Mouse (Mus musculus) hindbrain, postnatal 0 days (tissue): ENCODE results near the gene Pitx2. TPM values are rescaled to one million over a fixed set of nuclear protein-coding genes. Genes with fewer than 3 reads are reported as not detected.

Experiments used
- ATAC-seq: fragments of 200-750 bp; cut with Nextera tagmentation; 2 replicates; pipeline ENCODE4 v1.8.0; 2017; ENCODE audit warnings: mild to moderate bottlenecking, moderate TSS enrichment, moderate library complexity
- DNase-seq: peaks from one replicate; pipeline ENCODE4 v3.0.0-alpha.2; 2015; ENCODE audit warnings: low spot score
- H3K27ac ChIP-seq: fragments of 300-500 bp; sonication (generic); 2 replicates; pipeline ENCODE4 v1.5.1; 2014; ENCODE audit warnings: mild to moderate bottlenecking
- H3K27me3 ChIP-seq: fragments of 300-500 bp; sonication (generic); 2 replicates; pipeline ENCODE4 v1.6.1; 2014; ENCODE audit warnings: low read length, mixed read lengths; ENCODE audit not compliant: insufficient read depth
- H3K36me3 ChIP-seq: fragments of 300-500 bp; sonication (generic); 2 replicates; pipeline ENCODE4 v1.6.1; 2014; ENCODE audit warnings: low read length, mixed read lengths; ENCODE audit not compliant: insufficient read depth
- H3K4me1 ChIP-seq: fragments of 300-500 bp; sonication (generic); 2 replicates; pipeline ENCODE4 v1.6.1; 2014; ENCODE audit warnings: antibody characterized with exemption, low read length, mixed read lengths; ENCODE audit not compliant: insufficient read depth
- H3K4me2 ChIP-seq: fragments of 300-500 bp; sonication (generic); 2 replicates; pipeline ENCODE4 v1.6.1; 2014; ENCODE audit warnings: low read depth, mild to moderate bottlenecking, low read length, moderate library complexity, mixed read lengths
- H3K4me3 ChIP-seq: fragments of 300-500 bp; sonication (generic); 2 replicates; pipeline ENCODE4 v1.5.1; 2014; ENCODE audit warnings: low read length
- H3K9ac ChIP-seq: fragments of 300-500 bp; sonication (generic); replicated peaks from 2 replicates; pipeline ENCODE4 v1.6.1; 2014; ENCODE audit warnings: mild to moderate bottlenecking, low read length, moderate library complexity, mixed read lengths
- H3K9me3 ChIP-seq: fragments of 300-500 bp; sonication (generic); 2 replicates; pipeline ENCODE4 v1.6.1; 2016; ENCODE audit warnings: low read length, mixed read lengths
- CTCF ChIP-seq: IDR thresholded peaks from 2 replicates; pipeline ENCODE4 v1.5.1; 2016; ENCODE audit warnings: antibody characterized with exemption, control low read depth, low read depth
- WGBS: fragments of 180-500 bp; shearing (Covaris S2); extraction: QIAGEN DNeasy Blood & Tissue Kit; methylation state at CpG from one replicate; pipeline ENCODE4 v1.1.7; 2014; 5-methylcytosine and 5-hydroxymethylcytosine counted together
- polyA plus RNA-seq: library from polyadenylated mRNA; unstranded; fragments of >200 nt; fragmentation: Nextera tagmentation; extraction: Ambion mirVana; gene quantifications from 2 replicates; pipeline ENCODE4 v1.2.1, GENCODE M21; 2015
- total RNA-seq: library from RNA; depleted of rRNA; stranded (reverse); fragments of >200 nt; gene quantifications from 2 replicates; pipeline ENCODE4 v1.2.3, GENCODE M21; 2014

Pitx2 gene
- total and polyA plus RNA-seq, 2 experiments from 2014 or later, result 1.0 to 2.4 TPM

DNA sequence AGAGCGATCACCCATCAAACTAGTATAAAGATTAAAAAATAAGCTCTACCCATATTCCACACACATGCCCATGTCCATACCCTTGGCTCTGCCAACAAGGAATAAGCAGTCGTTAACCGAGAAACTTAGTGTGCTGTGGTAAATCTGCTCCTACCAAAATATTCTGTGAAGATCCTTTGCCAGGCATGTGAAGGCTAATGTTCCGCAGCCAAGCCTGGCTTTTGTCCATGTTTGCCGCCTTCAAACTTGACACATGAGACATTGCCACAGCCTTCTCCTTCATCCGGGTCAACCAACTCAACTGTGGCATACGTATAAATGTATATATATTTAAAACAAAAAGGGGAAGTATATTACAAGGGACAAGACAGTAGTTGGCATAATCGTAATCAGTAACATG lies 34.0 kb upstream of the Pitx2 start:
- 76% methylated on average over 8 of the region's 8 CpGs for WGBS
- no peak for TF ChIP-seq CTCF
- Histone ChIP-seq H3K9ac (no peak overlapping the region), H3K4me3 (no peak overlapping the region), H3K36me3 (no peaks in the 10 kb centered on the region), H3K27ac (no peak overlapping the region), H3K27me3 (no peaks in the 10 kb centered on the region; the same call in 1 of the 2 replicates), H3K9me3 (no peaks in the 10 kb centered on the region), H3K4me2 (no peak overlapping the region), H3K4me1 (no peaks in the 10 kb centered on the region)
- no peak for ATAC-seq
- no peak for DNase-seq

DNA sequence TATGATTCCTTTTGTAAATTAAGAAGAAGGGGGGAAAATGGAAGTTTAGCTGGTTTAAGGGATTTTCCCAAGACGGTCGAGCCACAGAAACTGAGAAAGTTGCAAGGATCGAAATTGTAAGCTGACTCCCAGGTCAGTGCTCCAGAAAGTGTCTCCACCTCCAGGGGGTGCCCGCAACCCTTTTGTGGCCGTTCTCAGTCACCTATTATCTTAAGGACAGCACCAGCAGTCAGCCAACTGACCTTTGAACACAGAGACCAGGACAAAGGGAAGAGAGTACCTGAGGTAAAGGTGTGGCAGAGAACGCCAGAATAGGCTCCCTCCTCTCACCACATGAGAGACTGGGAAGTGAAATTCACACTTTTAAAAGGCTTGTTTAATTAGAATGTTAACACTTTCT lies 33.0 kb upstream of the Pitx2 start:
- ATAC-seq, result no peak
- no peak overlapping the region for H3K4me3 ChIP-seq
- no peaks in the 10 kb centered on the region; the same call in 1 of the 2 replicates for H3K27me3 ChIP-seq
- no peaks in the 10 kb centered on the region for H3K36me3 ChIP-seq
- H3K4me1 ChIP-seq, result no peaks in the 10 kb centered on the region
- H3K9me3 ChIP-seq, result no peaks in the 10 kb centered on the region
- 21% methylated on average over 6 of the region's 6 CpGs for WGBS
- H3K9ac ChIP-seq, result no peak overlapping the region
- no peak overlapping the region for H3K27ac ChIP-seq
- TF ChIP-seq CTCF, result no peak
- H3K4me2 ChIP-seq, result no peak overlapping the region
- DNase-seq, result no peak

DNA sequence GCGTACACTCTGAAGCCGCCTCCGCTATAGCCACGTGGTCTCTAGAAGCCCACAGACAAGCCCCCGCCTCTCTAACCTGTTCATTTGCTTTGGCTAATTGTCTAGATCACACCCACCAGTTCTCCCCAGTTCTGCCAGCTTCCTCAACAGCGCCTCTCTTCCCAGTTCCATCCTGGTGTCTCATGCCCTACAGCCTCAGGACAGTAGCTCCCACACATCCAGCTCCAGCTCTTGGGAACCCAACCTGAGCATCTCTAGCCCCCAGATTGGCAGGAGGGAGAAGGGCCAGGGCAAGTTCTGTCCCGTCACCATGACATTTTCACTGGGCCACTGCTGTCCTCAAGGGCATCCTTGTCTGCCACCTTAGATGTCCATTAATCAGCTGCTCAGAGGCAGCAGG lies 29.3 kb upstream of the Pitx2 start:
- Histone ChIP-seq H3K9ac (no peak overlapping the region), H3K27me3 (no peaks in the 10 kb centered on the region), H3K4me3 (no peak overlapping the region), H3K27ac (no peak overlapping the region), H3K9me3 (no peaks in the 10 kb centered on the region), H3K36me3 (no peaks in the 10 kb centered on the region), H3K4me1 (no peaks in the 10 kb centered on the region), H3K4me2 (no peak overlapping the region)
- ATAC-seq (no peak), DNase-seq (no peak)
- WGBS, result 77% methylated on average over 7 of the region's 7 CpGs
- no peak for TF ChIP-seq CTCF

DNA sequence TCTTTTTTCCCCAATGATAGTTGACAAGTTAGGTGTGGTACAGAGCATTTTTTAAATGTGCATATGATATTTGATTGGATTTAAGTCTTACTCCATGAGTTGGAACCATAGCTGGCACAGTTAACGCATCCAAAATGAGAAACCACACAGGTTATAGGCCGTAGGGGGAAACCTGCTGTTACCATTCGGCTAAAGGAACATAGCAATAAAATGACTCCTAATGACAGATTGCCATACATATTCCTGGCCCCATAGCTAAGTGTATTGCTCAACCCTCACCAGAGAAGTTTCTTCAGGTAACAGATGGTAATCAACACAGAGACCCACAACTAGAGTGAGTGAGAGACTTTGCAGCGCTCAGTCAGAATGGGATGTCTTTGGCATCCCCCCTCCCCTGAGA lies 27.9 kb upstream of the Pitx2 start:
- ATAC-seq, result no peak
- Histone ChIP-seq H3K4me2 (no peak overlapping the region), H3K9ac (no peak overlapping the region), H3K27me3 (no peaks in the 10 kb centered on the region), H3K4me3 (no peak overlapping the region), H3K9me3 (no peaks in the 10 kb centered on the region), H3K27ac (no peak overlapping the region), H3K36me3 (no peaks in the 10 kb centered on the region), H3K4me1 (no peaks in the 10 kb centered on the region)
- no peak for TF ChIP-seq CTCF
- WGBS, result 95% methylated on average over 4 of the region's 4 CpGs
- no peak for DNase-seq

DNA sequence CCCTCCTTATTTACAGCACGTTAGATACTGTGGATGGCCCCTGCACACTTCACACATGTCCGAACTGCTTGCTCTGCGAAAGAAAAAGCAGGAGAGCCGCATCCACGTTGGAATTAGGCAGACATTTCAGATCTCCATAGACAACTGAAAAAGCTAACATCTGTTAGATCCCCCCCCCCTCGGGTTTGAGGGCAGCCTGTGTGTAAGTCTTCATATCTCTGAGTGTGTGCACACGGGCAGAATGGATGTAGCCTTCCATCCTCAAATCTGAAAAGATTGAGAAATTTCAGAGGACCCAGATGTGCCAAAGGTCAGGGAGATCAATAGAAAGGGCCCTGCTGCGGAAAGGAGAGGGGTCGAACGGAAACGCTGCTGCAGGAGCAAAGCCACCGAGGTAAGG lies 5.2 kb upstream of the Pitx2 start:
- no peak for DNase-seq

DNA sequence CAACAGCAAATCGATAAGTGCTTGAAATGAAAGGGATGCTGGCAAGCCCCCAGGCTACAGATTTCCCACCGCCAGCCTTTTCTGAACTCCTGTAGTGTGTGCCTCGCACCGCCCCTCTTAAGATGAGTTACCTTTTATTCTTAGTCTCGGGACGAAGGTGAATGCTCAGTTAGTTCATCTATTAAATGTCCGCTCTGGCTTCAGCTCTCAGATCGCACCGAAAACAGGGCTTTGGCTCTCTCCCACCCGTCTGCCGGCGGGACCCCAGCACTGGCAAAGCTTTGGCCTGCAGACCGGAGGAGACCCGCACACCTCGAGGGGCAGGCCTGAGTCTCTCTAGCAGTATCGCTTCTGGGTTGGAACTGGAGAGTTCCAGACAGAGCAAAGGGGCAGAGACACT lies 4.6 kb upstream of the Pitx2 start:
- TF ChIP-seq CTCF, result no peak
- Histone ChIP-seq H3K9me3 (no peaks in the 10 kb centered on the region), H3K4me3 (no peak overlapping the region), H3K36me3 (no peaks in the 10 kb centered on the region), H3K9ac (no peak overlapping the region), H3K4me2 (no peak overlapping the region), H3K27me3 (peaks cover 49% of the 10 kb centered on the region), H3K4me1 (no peaks in the 10 kb centered on the region), H3K27ac (no peak overlapping the region)
- under 1% methylated on average over 16 of the region's 16 CpGs for WGBS
- ATAC-seq (no peak), DNase-seq (no peak)

More for the DNA sequence above, 5.2 kb upstream of the Pitx2 start:
- no peaks in the 10 kb centered on the region for H3K4me1 ChIP-seq
- H3K9ac ChIP-seq, result no peak overlapping the region
- no peak overlapping the region for H3K4me3 ChIP-seq
- ATAC-seq, result no peak
- no peak overlapping the region for H3K4me2 ChIP-seq
- H3K27ac ChIP-seq, result no peak overlapping the region
- WGBS, result 6% methylated on average over 12 of the region's 12 CpGs
- no peaks in the 10 kb centered on the region for H3K36me3 ChIP-seq
- peaks cover 43% of the 10 kb centered on the region for H3K27me3 ChIP-seq
- TF ChIP-seq CTCF, result no peak
- H3K9me3 ChIP-seq, result no peaks in the 10 kb centered on the region

DNA sequence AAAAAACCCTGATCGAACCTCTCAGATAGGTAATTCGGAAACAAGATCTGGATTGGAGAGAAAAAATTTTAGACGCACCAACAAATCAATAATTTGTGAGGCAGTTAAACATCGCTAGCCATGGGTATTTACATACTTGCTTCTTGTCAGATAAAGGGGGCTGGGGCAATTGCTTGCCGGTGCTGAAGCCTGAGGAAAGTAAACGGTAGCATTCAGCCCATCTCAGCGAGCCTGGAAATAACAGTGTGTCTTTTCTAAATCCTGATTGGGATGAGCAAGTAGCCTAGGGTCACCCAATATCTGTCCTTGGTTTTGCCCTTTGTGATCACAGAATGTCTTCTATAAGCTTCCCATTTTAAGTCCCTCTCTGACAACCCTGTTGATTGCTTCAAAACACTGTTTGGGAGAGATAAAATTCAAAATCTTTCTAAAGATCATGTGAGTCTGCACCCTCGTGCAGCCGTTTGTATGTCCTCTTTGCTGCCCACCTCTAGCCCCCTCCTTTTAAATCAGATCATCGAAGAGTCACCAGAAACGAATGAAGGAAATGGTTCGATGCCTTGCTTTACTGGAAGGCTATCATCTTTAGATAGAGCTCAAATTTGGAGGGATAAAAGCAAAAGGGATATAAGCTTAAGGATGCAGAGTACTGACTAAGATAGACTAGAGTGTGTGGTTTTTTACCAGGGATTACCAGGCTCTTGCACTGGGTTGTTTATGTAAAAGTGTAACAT lies 3.7 kb upstream of the Pitx2 start:
- peaks cover 51% of the 10 kb centered on the region for H3K27me3 ChIP-seq

More for the DNA sequence above, 3.7 kb upstream of the Pitx2 start:
- 4% methylated on average over 12 of the region's 12 CpGs for WGBS
- TF ChIP-seq CTCF, result no peak
- ATAC-seq (no peak), DNase-seq (no peak)
- H3K9me3 ChIP-seq, result no peaks in the 10 kb centered on the region
- no peak overlapping the region for H3K27ac ChIP-seq
- H3K4me3 ChIP-seq, result no peak overlapping the region
- no peaks in the 10 kb centered on the region for H3K36me3 ChIP-seq
- H3K4me1 ChIP-seq, result no peaks in the 10 kb centered on the region
- H3K9ac ChIP-seq, result no peak overlapping the region
- H3K4me2 ChIP-seq, result no peak overlapping the region
